Mouse (Mus musculus) hindbrain, embryonic 10.5 days (tissue): ENCODE measurements at regions not wholly inside any gene's neighbourhood (a gene's known extent, or its start where the extent isn't known, plus 50 kb on each side); places are given as distances from the start of the nearest gene placed in this dataset.

Experiments used
- DNase-seq: peaks from one replicate; pipeline ENCODE4 v3.0.0-alpha.2; 2017; ENCODE audit warnings: low spot score
- H3K27ac ChIP-seq: fragments of 300-500 bp; sonication (generic); 2 replicates; pipeline ENCODE4 v1.5.1; 2016; ENCODE audit warnings: mild to moderate bottlenecking, moderate library complexity
- H3K27me3 ChIP-seq: fragments of 300-500 bp; sonication (generic); 2 replicates; pipeline ENCODE4 v1.6.1; 2016; ENCODE audit warnings: mild to moderate bottlenecking; ENCODE audit not compliant: poor library complexity, insufficient read depth, severe bottlenecking
- H3K36me3 ChIP-seq: fragments of 300-500 bp; sonication (generic); 2 replicates; pipeline ENCODE4 v1.6.1; 2016; ENCODE audit warnings: mild to moderate bottlenecking, moderate library complexity
- H3K4me1 ChIP-seq: fragments of 300-500 bp; sonication (generic); replicated peaks from 2 replicates; pipeline ENCODE4 v1.6.1; 2016; ENCODE audit warnings: mild to moderate bottlenecking
- H3K4me3 ChIP-seq: fragments of 300-500 bp; sonication (generic); 2 replicates; pipeline ENCODE4 v1.5.1; 2016; ENCODE audit warnings: mild to moderate bottlenecking, moderate library complexity
- H3K9me3 ChIP-seq: fragments of 300-500 bp; sonication (generic); 2 replicates; pipeline ENCODE4 v1.6.1; 2016; ENCODE audit warnings: mild to moderate bottlenecking, moderate library complexity
- WGBS: fragments of 180-500 bp; shearing (Covaris S2); methylation state at CpG from one replicate; pipeline ENCODE4 v1.1.7; 2016; 5-methylcytosine and 5-hydroxymethylcytosine counted together

- no peaks in the 10 kb centered on the region for H3K4me1 ChIP-seq
- H3K27ac ChIP-seq = no peak overlapping the region
- WGBS = 87% methylated on average over 9 of the region's 9 CpGs
- no peaks in the 10 kb centered on the region for H3K9me3 ChIP-seq
- no peak for DNase-seq
- no peaks in the 10 kb centered on the region for H3K36me3 ChIP-seq
- no peaks in the 10 kb centered on the region for H3K27me3 ChIP-seq
- no peak overlapping the region for H3K4me3 ChIP-seq
These were observed 247.1 kb upstream of the Slc24a5 start for GRCm38 (mm10) chr2:124820821-124821220.

GRCm38 (mm10) chr2:124821366-124821765 is 246.6 kb upstream of the Slc24a5 start:
- WGBS = 85% methylated on average over 4 of the region's 4 CpGs
- Histone ChIP-seq H3K36me3 (no peaks in the 10 kb centered on the region), H3K4me3 (no peak overlapping the region), H3K27ac (no peak overlapping the region), H3K4me1 (no peaks in the 10 kb centered on the region), H3K9me3 (no peaks in the 10 kb centered on the region), H3K27me3 (no peaks in the 10 kb centered on the region)
- no peak for DNase-seq

- no peak overlapping the region for H3K27ac ChIP-seq
- no peaks in the 10 kb centered on the region for H3K9me3 ChIP-seq
- H3K36me3 ChIP-seq = no peaks in the 10 kb centered on the region
- no peak overlapping the region for H3K4me3 ChIP-seq
- no peaks in the 10 kb centered on the region for H3K27me3 ChIP-seq
- H3K4me1 ChIP-seq = no peaks in the 10 kb centered on the region
- DNase-seq = no peak
- WGBS = 88% methylated on average over 4 of the region's 4 CpGs
These were observed 219.1 kb upstream of the Slc24a5 start for GRCm38 (mm10) chr2:124848812-124849211.

- Histone ChIP-seq H3K27me3 (no peaks in the 10 kb centered on the region), H3K4me1 (no peaks in the 10 kb centered on the region), H3K4me3 (no peak overlapping the region), H3K36me3 (no peaks in the 10 kb centered on the region), H3K27ac (no peak overlapping the region), H3K9me3 (no peaks in the 10 kb centered on the region)
- DNase-seq = no peak
- 80% methylated on average over 3 of the region's 3 CpGs for WGBS
These were observed 209.4 kb upstream of the Slc24a5 start for GRCm38 (mm10) chr2:124858504-124858903.

- DNase-seq = no peak
- Histone ChIP-seq H3K4me1 (0 out of 2 replicates have a peak, but pooled peaks cover 9% of the 10 kb centered on the region), H3K9me3 (no peaks in the 10 kb centered on the region), H3K4me3 (no peak overlapping the region), H3K27me3 (no peaks in the 10 kb centered on the region; the same call in 1 of the 2 replicates), H3K36me3 (no peaks in the 10 kb centered on the region), H3K27ac (no peak overlapping the region)
- 52% methylated on average over 4 of the region's 4 CpGs for WGBS
These were observed 179.7 kb upstream of the Slc24a5 start for GRCm38 (mm10) chr2:124888209-124888608.

- no peaks in the 10 kb centered on the region for H3K9me3 ChIP-seq
- no peaks in the 10 kb centered on the region; the same call in 1 of the 2 replicates for H3K27me3 ChIP-seq
- H3K27ac ChIP-seq = no peak overlapping the region
- H3K4me3 ChIP-seq = no peak overlapping the region
- H3K4me1 ChIP-seq = no peaks in the 10 kb centered on the region
- 93% methylated on average over 4 of the region's 4 CpGs for WGBS
- no peak for DNase-seq
- no peaks in the 10 kb centered on the region for H3K36me3 ChIP-seq
These were observed 172.9 kb upstream of the Slc24a5 start for GRCm38 (mm10) chr2:124895002-124895401.

GRCm38 (mm10) chr2:124903556-124903955 is 164.4 kb upstream of the Slc24a5 start:
- no peaks in the 10 kb centered on the region for H3K4me1 ChIP-seq
- no peak for DNase-seq
- H3K27ac ChIP-seq = no peak overlapping the region
- no peak overlapping the region for H3K4me3 ChIP-seq
- WGBS = 89% methylated on average over 4 of the region's 4 CpGs
- no peaks in the 10 kb centered on the region for H3K9me3 ChIP-seq
- H3K36me3 ChIP-seq = no peaks in the 10 kb centered on the region
- H3K27me3 ChIP-seq = no peaks in the 10 kb centered on the region

GRCm38 (mm10) chr2:124905076-124905475 is 162.8 kb upstream of the Slc24a5 start:
- no peak for DNase-seq
- Histone ChIP-seq H3K4me3 (no peak overlapping the region), H3K4me1 (no peaks in the 10 kb centered on the region), H3K36me3 (no peaks in the 10 kb centered on the region), H3K27me3 (no peaks in the 10 kb centered on the region), H3K27ac (no peak overlapping the region), H3K9me3 (no peaks in the 10 kb centered on the region)
- 83% methylated on average over 1 of the region's 1 CpGs for WGBS

GRCm38 (mm10) chr2:124918986-124919761 is 148.8 kb upstream of the Slc24a5 start:
- H3K4me1 ChIP-seq = peaks cover 13% of the 10 kb centered on the region; the same call in 1 of the 2 replicates
- WGBS = 65% methylated on average over 7 of the region's 7 CpGs
- no peaks in the 10 kb centered on the region for H3K36me3 ChIP-seq
- no peak overlapping the region for H3K27ac ChIP-seq
- no peak overlapping the region for H3K4me3 ChIP-seq
- no peaks in the 10 kb centered on the region for H3K27me3 ChIP-seq
- no peaks in the 10 kb centered on the region for H3K9me3 ChIP-seq
- peak; percentile 11 for DNase-seq

GRCm38 (mm10) chr2:124919762-124920255 is 148.1 kb upstream of the Slc24a5 start:
- no peaks in the 10 kb centered on the region for H3K27me3 ChIP-seq
- no peak overlapping the region for H3K27ac ChIP-seq
- H3K9me3 ChIP-seq = no peaks in the 10 kb centered on the region
- H3K4me3 ChIP-seq = no peak overlapping the region
- H3K36me3 ChIP-seq = no peaks in the 10 kb centered on the region
- peaks cover 13% of the 10 kb centered on the region; the same call in 1 of the 2 replicates for H3K4me1 ChIP-seq
- WGBS = 41% methylated on average over 1 of the region's 1 CpGs
- no peak for DNase-seq

- WGBS = 81% methylated on average over 2 of the region's 2 CpGs
- no peaks in the 10 kb centered on the region for H3K9me3 ChIP-seq
- no peaks in the 10 kb centered on the region for H3K27me3 ChIP-seq
These were observed 147.7 kb upstream of the Slc24a5 start for GRCm38 (mm10) chr2:124920265-124920664.

GRCm38 (mm10) chr2:124927882-124928758 is 139.8 kb upstream of the Slc24a5 start:
- H3K27me3 ChIP-seq = peaks cover 4% of the 10 kb centered on the region; the same call in 1 of the 2 replicates
- no peak overlapping the region for H3K27ac ChIP-seq
- H3K9me3 ChIP-seq = no peaks in the 10 kb centered on the region
- WGBS = 90% methylated on average over 10 of the region's 10 CpGs
- H3K36me3 ChIP-seq = no peaks in the 10 kb centered on the region
- no peak overlapping the region for H3K4me3 ChIP-seq
- DNase-seq = peak; percentile 23
- H3K4me1 ChIP-seq = peaks cover 13% of the 10 kb centered on the region

More at GRCm38 (mm10) chr2:124920265-124920664, 147.7 kb upstream of the Slc24a5 start:
- Histone ChIP-seq H3K4me1 (peaks cover 13% of the 10 kb centered on the region; the same call in 1 of the 2 replicates), H3K4me3 (no peak overlapping the region), H3K27ac (no peak overlapping the region), H3K36me3 (no peaks in the 10 kb centered on the region)
- no peak for DNase-seq

GRCm38 (mm10) chr2:124928759-124929113 is 139.2 kb upstream of the Slc24a5 start:
- WGBS = 87% methylated on average over 5 of the region's 5 CpGs
- H3K36me3 ChIP-seq = no peaks in the 10 kb centered on the region
- no peak overlapping the region for H3K4me3 ChIP-seq
- peaks cover 11% of the 10 kb centered on the region for H3K4me1 ChIP-seq
- H3K9me3 ChIP-seq = no peaks in the 10 kb centered on the region
- no peak overlapping the region for H3K27ac ChIP-seq
- DNase-seq = no peak
- peaks cover 4% of the 10 kb centered on the region; the same call in 1 of the 2 replicates for H3K27me3 ChIP-seq
